Mouse (Mus musculus): ENCODE measurements at regions not wholly inside any gene's neighbourhood (a gene's known extent, or its start where the extent isn't known, plus 50 kb on each side); places are given as distances from the start of the nearest gene placed in this dataset.

DNA sequence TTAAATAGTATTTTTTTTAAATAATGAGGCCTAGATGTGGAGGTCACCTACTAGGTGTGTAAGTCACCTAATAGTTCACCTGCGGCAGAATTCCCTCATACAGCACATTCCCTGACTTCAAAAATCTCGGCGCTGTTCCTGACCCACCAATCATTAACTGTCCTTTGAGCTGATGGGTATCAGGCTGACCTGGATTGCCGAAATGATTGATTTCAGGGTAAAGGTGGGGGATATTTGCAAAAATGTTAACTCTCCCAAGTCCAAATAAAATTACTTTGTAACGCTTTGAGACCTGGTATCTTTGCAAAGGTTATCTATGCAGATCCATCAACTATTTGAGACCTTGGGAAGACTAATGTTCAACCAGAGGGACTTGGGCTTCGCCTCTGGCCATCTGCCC lies 82.9 kb upstream of the Pced1b start:
- H3K9ac ChIP-seq (replicated peaks): no peak overlapping the region
- H3K9me3 ChIP-seq: no peaks in the 10 kb centered on the region
- ATAC-seq (ENCODE audit: low FRiP score, low read depth): no peak
- WGBS: 98% methylated on average over 6 of the region's 6 CpGs
- H3K36me3 ChIP-seq: no peaks in the 10 kb centered on the region
- H3K27ac ChIP-seq (replicated peaks): no peak overlapping the region
- no peak overlapping the region for H3K4me2 ChIP-seq (replicated peaks)
- H3K4me1 ChIP-seq: no peaks in the 10 kb centered on the region
- H3K27me3 ChIP-seq: no peaks in the 10 kb centered on the region
- no peak overlapping the region for H3K4me3 ChIP-seq

DNA sequence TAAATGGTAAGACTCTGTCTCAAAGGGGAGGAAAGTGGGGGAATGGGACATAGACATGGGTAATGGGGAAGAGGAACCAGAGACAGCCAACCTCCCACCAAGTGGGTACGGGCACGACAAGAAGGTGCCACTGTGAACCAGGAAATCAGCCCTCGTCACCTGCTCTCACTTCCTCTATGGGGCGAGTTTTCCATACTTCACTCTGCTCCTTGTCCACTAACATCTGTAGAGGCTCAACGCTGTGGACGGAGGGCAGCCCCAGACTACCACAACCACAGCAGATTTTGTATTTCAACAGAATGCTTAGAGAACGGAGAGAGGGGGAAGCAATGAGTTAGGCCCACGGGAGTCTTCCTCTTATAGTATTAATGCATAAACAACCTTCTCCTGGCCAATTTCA lies 83.8 kb upstream of the Pced1b start:
- Histone ChIP-seq H3K4me1 (no peaks in the 10 kb centered on the region), H3K4me3 (no peak overlapping the region), H3K9me3 (no peaks in the 10 kb centered on the region), H3K27ac (replicated peaks) (no peak overlapping the region), H3K9ac (replicated peaks) (no peak overlapping the region), H3K36me3 (no peaks in the 10 kb centered on the region), H3K4me2 (replicated peaks) (no peak overlapping the region), H3K27me3 (no peaks in the 10 kb centered on the region)
- 93% methylated on average over 8 of the region's 8 CpGs for WGBS
- no peak for ATAC-seq (ENCODE audit: low FRiP score, low read depth)

DNA sequence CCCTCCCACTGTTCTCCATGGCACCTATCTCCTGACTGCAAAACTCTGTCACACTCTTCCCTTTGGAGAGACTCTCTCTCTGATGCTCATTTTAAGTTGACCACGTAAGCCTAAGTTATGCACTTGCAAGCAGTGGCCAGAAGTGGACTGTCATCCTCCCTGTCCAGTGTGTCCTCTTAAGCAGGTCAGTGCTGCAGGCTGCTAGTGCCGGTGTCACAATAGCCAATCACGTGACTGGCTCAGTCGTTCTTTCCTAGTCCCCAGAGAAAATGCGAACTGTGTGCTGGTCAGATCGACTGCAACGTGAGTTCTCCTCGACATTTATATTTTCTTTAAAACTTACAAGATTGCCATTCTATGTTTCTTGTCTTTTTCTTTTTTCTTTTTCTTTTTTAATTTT lies 84.6 kb upstream of the Pced1b start:
- no peak for ATAC-seq (ENCODE audit: low FRiP score, low read depth)
- Histone ChIP-seq H3K27me3 (no peaks in the 10 kb centered on the region), H3K36me3 (no peaks in the 10 kb centered on the region), H3K4me2 (replicated peaks) (no peak overlapping the region), H3K9me3 (no peaks in the 10 kb centered on the region), H3K27ac (replicated peaks) (no peak overlapping the region), H3K4me1 (no peaks in the 10 kb centered on the region), H3K4me3 (no peak overlapping the region), H3K9ac (replicated peaks) (no peak overlapping the region)
- WGBS: 88% methylated on average over 8 of the region's 8 CpGs

DNA sequence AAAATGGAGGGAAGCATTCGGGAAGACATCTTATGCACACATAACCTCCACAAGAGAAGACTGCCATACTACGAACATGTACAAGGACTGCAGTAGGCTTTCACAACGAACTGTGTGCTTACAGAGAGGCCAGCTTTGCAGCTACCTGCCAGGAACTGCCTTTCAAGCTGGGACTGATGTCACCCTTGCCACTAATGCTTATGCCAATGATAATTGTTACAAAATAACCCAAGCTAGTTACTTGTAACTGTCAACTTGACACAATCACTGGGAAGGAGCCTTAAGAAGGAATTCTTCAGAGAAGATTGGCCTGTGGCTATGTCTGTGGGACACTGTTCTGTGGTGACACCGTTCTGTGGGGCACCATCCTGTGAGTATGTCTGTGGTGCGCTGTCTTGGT lies 85.4 kb upstream of the Pced1b start:
- Histone ChIP-seq H3K27me3 (no peaks in the 10 kb centered on the region), H3K9me3 (no peaks in the 10 kb centered on the region), H3K4me2 (replicated peaks) (no peak overlapping the region), H3K4me3 (no peak overlapping the region), H3K27ac (replicated peaks) (no peak overlapping the region), H3K4me1 (no peaks in the 10 kb centered on the region), H3K9ac (replicated peaks) (no peak overlapping the region), H3K36me3 (no peaks in the 10 kb centered on the region)
- 91% methylated on average over 5 of the region's 5 CpGs for WGBS
- no peak for ATAC-seq (ENCODE audit: low FRiP score, low read depth)

DNA sequence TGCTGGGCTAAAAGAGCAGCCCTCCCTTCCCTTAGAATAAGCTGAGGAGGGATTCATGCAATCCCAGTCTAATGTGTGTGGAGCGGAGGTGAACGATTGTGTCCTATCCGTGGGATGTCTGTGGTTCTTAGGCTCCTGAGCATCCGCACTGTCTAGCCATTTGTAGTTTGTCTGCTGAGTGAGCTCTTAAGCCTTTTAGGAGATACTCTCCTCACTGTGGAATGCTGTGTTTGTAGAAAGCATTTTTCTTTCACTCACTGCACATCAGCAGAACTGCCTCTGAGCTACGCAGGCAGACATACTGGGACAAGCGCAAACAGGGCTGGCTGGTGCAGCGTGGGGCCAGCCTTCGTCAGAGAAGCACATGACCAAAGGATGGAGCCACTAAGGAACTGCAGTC lies 94.6 kb upstream of the Pced1b start:
- no peaks in the 10 kb centered on the region for H3K9me3 ChIP-seq
- no peak overlapping the region for H3K4me2 ChIP-seq (replicated peaks)
- peak overlapping the region; percentile 46 for H3K27ac ChIP-seq (replicated peaks)
- H3K4me3 ChIP-seq: no peak overlapping the region
- 0 out of 2 replicates have a peak, but pooled peaks cover 3% of the 10 kb centered on the region for H3K4me1 ChIP-seq
- ATAC-seq (ENCODE audit: low FRiP score, low read depth): no peak
- no peaks in the 10 kb centered on the region for H3K27me3 ChIP-seq
- WGBS: 74% methylated on average over 8 of the region's 8 CpGs
- no peaks in the 10 kb centered on the region for H3K36me3 ChIP-seq
- H3K9ac ChIP-seq (replicated peaks): no peak overlapping the region

- Histone ChIP-seq H3K4me2 (replicated peaks) (no peak overlapping the region; the same call in 1 of the 2 replicates), H3K27me3 (no peaks in the 10 kb centered on the region), H3K27ac (replicated peaks) (peak overlapping the region; percentile 46), H3K9ac (replicated peaks) (no peak overlapping the region), H3K9me3 (no peaks in the 10 kb centered on the region), H3K4me1 (0 out of 2 replicates have a peak, but pooled peaks cover 3% of the 10 kb centered on the region), H3K36me3 (no peaks in the 10 kb centered on the region), H3K4me3 (no peak overlapping the region)
- 79% methylated on average over 12 of the region's 12 CpGs for WGBS
- no peak for ATAC-seq (ENCODE audit: low FRiP score, low read depth)
Measured at GRCm38 (mm10) chr15:97151793-97152192, 95.1 kb upstream of the Pced1b start.

GRCm38 (mm10) chr15:97150983-97151735 lies 95.4 kb upstream of the Slc38a4 start:
- no peak overlapping the region for H3K4me2 ChIP-seq (replicated peaks)
- H3K27ac ChIP-seq (replicated peaks): no peak overlapping the region
- no peaks in the 10 kb centered on the region for H3K36me3 ChIP-seq
- no peaks in the 10 kb centered on the region for H3K27me3 ChIP-seq
- H3K4me1 ChIP-seq: 0 out of 2 replicates have a peak, but pooled peaks cover 3% of the 10 kb centered on the region
- H3K9me3 ChIP-seq: no peaks in the 10 kb centered on the region
- no peak overlapping the region for H3K9ac ChIP-seq (replicated peaks)
- 93% methylated on average over 10 of the region's 10 CpGs for WGBS
- ATAC-seq (ENCODE audit: low FRiP score, low read depth): no peak
- H3K4me3 ChIP-seq: no peak overlapping the region

GRCm38 (mm10) chr15:97141958-97142357 lies 86.2 kb upstream of the Slc38a4 start:
- Histone ChIP-seq H3K27me3 (no peaks in the 10 kb centered on the region), H3K4me1 (no peaks in the 10 kb centered on the region), H3K4me3 (no peak overlapping the region), H3K9ac (replicated peaks) (no peak overlapping the region), H3K4me2 (replicated peaks) (no peak overlapping the region), H3K27ac (replicated peaks) (no peak overlapping the region), H3K36me3 (no peaks in the 10 kb centered on the region), H3K9me3 (0 out of 2 replicates have a peak, but pooled peaks cover 2% of the 10 kb centered on the region)
- 84% methylated on average over 2 of the region's 2 CpGs for WGBS
- no peak for ATAC-seq (ENCODE audit: low FRiP score, low read depth)

- no peak overlapping the region for H3K9ac ChIP-seq (replicated peaks)
- 81% methylated on average over 3 of the region's 3 CpGs for whole genome bisulfite sequencing
- no peak overlapping the region for H3K27ac ChIP-seq (replicated peaks)
- H3K4me3 ChIP-seq: no peak overlapping the region
- H3K4me2 ChIP-seq (replicated peaks): no peak overlapping the region
- no peak for ATAC-seq (ENCODE audit: low FRiP score, low read depth)
- H3K36me3 ChIP-seq: no peaks in the 10 kb centered on the region
- no peaks in the 10 kb centered on the region for H3K27me3 ChIP-seq
- no peaks in the 10 kb centered on the region for H3K4me1 ChIP-seq
- 0 out of 2 replicates have a peak, but pooled peaks cover 2% of the 10 kb centered on the region for H3K9me3 ChIP-seq
Measured at GRCm38 (mm10) chr15:97138265-97138664, 82.5 kb upstream of the Slc38a4 start.

DNA sequence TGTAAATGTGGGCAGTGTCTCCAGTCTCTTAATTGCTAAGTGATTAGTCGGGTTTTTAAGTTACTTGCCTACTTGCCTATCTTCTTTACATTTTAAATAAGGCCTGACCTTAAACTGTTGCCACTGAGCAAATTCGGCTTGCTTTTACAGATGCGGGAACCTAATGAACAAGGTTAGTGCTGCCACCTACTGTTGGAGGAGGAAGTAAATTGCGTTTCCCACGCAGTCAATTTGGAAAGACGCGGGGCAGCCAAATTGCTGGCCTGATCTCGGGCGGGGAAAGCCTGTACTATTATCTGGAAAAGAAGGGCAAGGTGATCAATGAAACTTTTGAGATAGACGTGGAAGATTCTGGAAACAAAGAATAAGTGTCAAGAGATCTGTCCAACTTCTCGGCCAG lies 79.5 kb upstream of the Slc38a4 start:
- Histone ChIP-seq H3K27ac (replicated peaks) (no peak overlapping the region), H3K36me3 (no peaks in the 10 kb centered on the region), H3K4me2 (replicated peaks) (no peak overlapping the region), H3K27me3 (no peaks in the 10 kb centered on the region), H3K9me3 (0 out of 2 replicates have a peak, but pooled peaks cover 2% of the 10 kb centered on the region), H3K4me3 (no peak overlapping the region), H3K4me1 (no peaks in the 10 kb centered on the region), H3K9ac (replicated peaks) (no peak overlapping the region)
- ATAC-seq (ENCODE audit: low FRiP score, low read depth): no peak
- 13% methylated on average over 11 of the region's 11 CpGs for WGBS

GRCm38 (mm10) chr15:97127771-97128170 lies 72.0 kb upstream of the Slc38a4 start:
- Histone ChIP-seq H3K4me1 (no peaks in the 10 kb centered on the region), H3K4me3 (no peak overlapping the region), H3K9me3 (no peaks in the 10 kb centered on the region), H3K27me3 (no peaks in the 10 kb centered on the region), H3K9ac (replicated peaks) (no peak overlapping the region), H3K36me3 (no peaks in the 10 kb centered on the region), H3K4me2 (replicated peaks) (no peak overlapping the region), H3K27ac (replicated peaks) (no peak overlapping the region)
- WGBS: 94% methylated on average over 8 of the region's 8 CpGs
- ATAC-seq (ENCODE audit: low FRiP score, low read depth): no peak

DNA sequence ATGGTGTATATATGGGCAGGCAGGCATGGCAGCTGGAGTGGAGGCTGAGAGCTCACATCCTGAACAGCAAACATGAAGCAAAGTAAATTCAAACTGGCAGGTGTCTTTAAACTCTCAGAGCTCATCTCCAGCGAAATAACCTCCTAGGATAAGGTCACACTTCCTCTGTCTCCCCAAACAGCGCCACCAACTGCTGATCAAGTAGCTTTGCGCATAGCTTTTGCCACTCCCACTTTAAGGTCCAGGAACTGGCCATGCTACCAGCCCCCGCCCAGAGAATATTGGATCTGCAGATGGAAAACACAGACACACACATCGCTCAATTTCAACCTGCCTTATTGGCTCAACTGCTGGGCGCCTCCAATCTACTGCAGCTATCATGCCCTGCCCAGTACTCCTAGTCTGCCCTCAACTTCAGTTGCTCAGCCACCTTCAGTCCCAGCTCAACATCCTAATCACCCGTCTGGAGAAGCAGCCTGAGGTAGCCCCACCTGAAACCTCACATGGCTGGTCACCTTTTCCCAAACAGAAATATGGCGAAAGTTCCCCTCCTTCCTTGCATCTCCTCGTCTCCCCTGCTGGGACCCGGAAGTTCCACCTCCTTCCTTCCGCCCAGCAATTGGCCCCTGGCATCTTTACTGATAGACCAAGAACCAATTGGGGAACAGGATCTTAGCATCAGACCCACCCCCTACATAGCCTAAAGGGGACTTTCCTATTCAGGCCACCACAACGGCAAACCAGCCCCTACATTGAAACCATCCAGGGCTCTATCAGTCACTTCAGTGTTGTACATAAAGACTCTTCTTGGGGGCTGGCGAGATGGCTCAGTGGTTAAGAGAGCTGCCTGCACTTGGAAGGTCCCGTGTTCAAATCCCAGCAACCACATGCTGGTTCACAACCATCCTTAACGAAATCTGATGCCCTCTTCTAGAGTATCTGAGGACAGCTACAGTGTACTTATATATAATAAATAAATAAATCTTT lies 70.4 kb upstream of the Slc38a4 start:
- no peak overlapping the region for H3K4me3 ChIP-seq
- H3K27ac ChIP-seq (replicated peaks): no peak overlapping the region
- H3K27me3 ChIP-seq: no peaks in the 10 kb centered on the region
- H3K9me3 ChIP-seq: no peaks in the 10 kb centered on the region
- ATAC-seq (ENCODE audit: low FRiP score, low read depth): no peak
- no peaks in the 10 kb centered on the region for H3K36me3 ChIP-seq
- no peak overlapping the region for H3K4me2 ChIP-seq (replicated peaks)
- no peak overlapping the region for H3K9ac ChIP-seq (replicated peaks)
- H3K4me1 ChIP-seq: no peaks in the 10 kb centered on the region
- WGBS: 84% methylated on average over 15 of the region's 15 CpGs
